Mouse (Mus musculus) forebrain, embryonic 11.5 days (tissue): ENCODE results near the gene Elmod3. TPM values are rescaled to one million over a fixed set of nuclear protein-coding genes. Genes with fewer than 3 reads are reported as not detected.

Source experiments
- ATAC-seq: fragments of 200-750 bp; cut with Nextera tagmentation; replicated peaks from 2 replicates; pipeline ENCODE4 v1.8.0; 2017; ENCODE audit warnings: moderate TSS enrichment; ENCODE audit not compliant: low FRiP score
- DNase-seq: peaks from one replicate; pipeline ENCODE4 v3.0.0-alpha.2; 2017; ENCODE audit warnings: low spot score
- H3K27ac ChIP-seq: fragments of 300-500 bp; sonication (generic); 2 replicates; pipeline ENCODE4 v1.5.1; 2014; ENCODE audit warnings: low read depth, low read length
- H3K27me3 ChIP-seq: fragments of 300-500 bp; sonication (generic); 2 replicates; pipeline ENCODE4 v1.6.1; 2014; ENCODE audit warnings: mild to moderate bottlenecking, low read length, mixed read lengths; ENCODE audit not compliant: control insufficient read depth, insufficient read depth
- H3K36me3 ChIP-seq: fragments of 300-500 bp; sonication (generic); 2 replicates; pipeline ENCODE4 v1.6.1; 2014; ENCODE audit warnings: mild to moderate bottlenecking, low read length, moderate library complexity, mixed read lengths; ENCODE audit not compliant: control insufficient read depth, insufficient read depth
- H3K4me1 ChIP-seq: fragments of 300-500 bp; sonication (generic); replicated peaks from 2 replicates; pipeline ENCODE4 v1.6.1; 2014; ENCODE audit warnings: low read length, mixed read lengths; ENCODE audit not compliant: control insufficient read depth, insufficient read depth
- H3K4me2 ChIP-seq: fragments of 300-500 bp; sonication (generic); 2 replicates; pipeline ENCODE4 v1.6.1; 2014; ENCODE audit warnings: low read depth, mild to moderate bottlenecking, low read length, moderate library complexity, mixed read lengths; ENCODE audit not compliant: severe bottlenecking
- H3K4me3 ChIP-seq: fragments of 300-500 bp; sonication (generic); 2 replicates; pipeline ENCODE4 v1.5.1; 2014; ENCODE audit warnings: low read depth, low read length
- H3K9ac ChIP-seq: fragments of 300-500 bp; sonication (generic); 2 replicates; pipeline ENCODE4 v1.6.1; 2014; ENCODE audit warnings: low read length
- H3K9me3 ChIP-seq: fragments of 300-500 bp; sonication (generic); 2 replicates; pipeline ENCODE4 v1.6.1; 2016; ENCODE audit warnings: low read length, mixed read lengths; ENCODE audit not compliant: control insufficient read depth
- WGBS: fragments of 180-500 bp; shearing (Covaris S2); extraction: QIAGEN DNeasy Blood & Tissue Kit; methylation state at CpG from one replicate; pipeline ENCODE4 v1.1.7; 2014; 5-methylcytosine and 5-hydroxymethylcytosine counted together
- polyA plus RNA-seq: library from polyadenylated mRNA; unstranded; fragments of >200 nt; fragmentation: Nextera tagmentation; extraction: Ambion mirVana; gene quantifications from 2 replicates; pipeline ENCODE4 v1.2.1, GENCODE M21; 2014

The Elmod3 gene
- polyA plus RNA-seq, 1 experiment from 2014 or later: 15.8 TPM

DNA sequence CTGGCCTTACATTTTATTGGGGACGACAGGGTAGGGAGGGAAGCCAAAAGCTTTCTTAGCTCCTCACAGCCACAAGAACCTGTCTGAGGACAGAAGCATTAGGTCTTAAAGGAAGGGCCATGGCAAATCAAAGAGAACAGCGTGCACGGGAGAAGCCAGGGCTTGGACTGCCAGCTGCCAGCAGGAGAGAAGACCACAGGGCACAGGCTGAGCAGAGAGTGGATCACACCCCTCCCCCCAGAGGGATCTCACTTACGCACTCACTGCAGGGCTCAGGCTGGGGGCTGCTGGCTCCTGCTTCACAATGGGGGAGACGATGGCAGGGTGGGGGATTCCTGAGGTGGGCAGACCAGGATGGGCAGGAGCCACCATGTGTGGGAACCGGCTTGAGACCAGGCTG, 33.5 kb upstream of the Elmod3 start:
- Histone ChIP-seq H3K4me3 (no peak overlapping the region), H3K27ac (no peak overlapping the region), H3K4me2 (no peak overlapping the region), H3K4me1 (no peaks in the 10 kb centered on the region), H3K9ac (no peak overlapping the region), H3K9me3 (no peaks in the 10 kb centered on the region), H3K27me3 (no peaks in the 10 kb centered on the region), H3K36me3 (no peaks in the 10 kb centered on the region; the same call in 1 of the 2 replicates)
- ATAC-seq (no peak), DNase-seq (no peak)
- 88% methylated on average over 6 of the region's 6 CpGs for WGBS

DNA sequence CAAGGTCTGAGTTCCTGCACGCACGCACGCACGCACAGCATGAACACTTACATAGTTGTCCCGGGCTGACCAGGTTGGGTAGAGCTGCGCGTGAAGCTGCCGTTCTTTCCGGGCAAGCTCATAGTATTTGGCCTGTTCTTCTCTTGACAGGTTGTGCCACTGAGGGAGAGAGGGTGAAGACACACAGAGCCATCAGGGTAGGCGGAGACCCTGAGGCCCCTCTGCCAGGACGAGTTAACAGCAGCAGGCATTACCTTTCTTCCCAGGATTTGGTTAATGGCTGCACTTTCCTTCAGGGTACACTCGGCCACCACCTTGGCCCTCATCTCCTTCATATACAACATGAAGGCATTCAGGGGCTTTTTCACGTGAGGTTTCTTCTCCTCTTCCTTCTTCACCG, 32.7 kb upstream of the Elmod3 start:
- H3K9me3 ChIP-seq: no peaks in the 10 kb centered on the region
- WGBS: 94% methylated on average over 14 of the region's 14 CpGs
- H3K4me3 ChIP-seq: no peak overlapping the region
- no peak for DNase-seq
- H3K9ac ChIP-seq: no peak overlapping the region
- H3K36me3 ChIP-seq: no peaks in the 10 kb centered on the region; the same call in 1 of the 2 replicates
- H3K27me3 ChIP-seq: no peaks in the 10 kb centered on the region
- no peak overlapping the region for H3K27ac ChIP-seq
- no peak for ATAC-seq
- no peaks in the 10 kb centered on the region for H3K4me1 ChIP-seq
- no peak overlapping the region for H3K4me2 ChIP-seq

DNA sequence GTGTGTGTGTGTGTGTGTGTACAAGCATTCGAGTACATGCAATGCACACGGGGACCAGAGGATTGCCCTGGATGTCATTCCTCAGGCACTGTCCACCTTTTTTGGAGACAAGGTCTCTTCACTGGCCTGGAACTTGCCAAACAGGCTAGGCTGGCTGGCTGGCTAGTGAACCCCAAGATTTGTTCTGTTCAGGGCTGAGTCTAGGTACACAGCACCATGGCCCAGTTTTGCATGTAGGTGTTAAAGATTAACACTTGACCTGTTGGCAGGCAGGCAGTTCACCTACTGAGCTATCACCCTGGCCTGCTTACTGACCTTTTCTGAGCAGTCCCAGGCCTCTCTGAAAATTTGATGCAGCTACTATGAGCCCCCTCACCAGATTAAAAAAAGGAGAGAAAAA, 32.2 kb upstream of the Elmod3 start:
- Histone ChIP-seq H3K9me3 (no peaks in the 10 kb centered on the region), H3K36me3 (no peaks in the 10 kb centered on the region; the same call in 1 of the 2 replicates), H3K4me2 (no peak overlapping the region), H3K4me1 (no peaks in the 10 kb centered on the region), H3K27me3 (no peaks in the 10 kb centered on the region), H3K9ac (no peak overlapping the region), H3K27ac (no peak overlapping the region), H3K4me3 (no peak overlapping the region)
- ATAC-seq: no peak
- WGBS: 81% methylated on average over 2 of the region's 2 CpGs
- DNase-seq: no peak

DNA sequence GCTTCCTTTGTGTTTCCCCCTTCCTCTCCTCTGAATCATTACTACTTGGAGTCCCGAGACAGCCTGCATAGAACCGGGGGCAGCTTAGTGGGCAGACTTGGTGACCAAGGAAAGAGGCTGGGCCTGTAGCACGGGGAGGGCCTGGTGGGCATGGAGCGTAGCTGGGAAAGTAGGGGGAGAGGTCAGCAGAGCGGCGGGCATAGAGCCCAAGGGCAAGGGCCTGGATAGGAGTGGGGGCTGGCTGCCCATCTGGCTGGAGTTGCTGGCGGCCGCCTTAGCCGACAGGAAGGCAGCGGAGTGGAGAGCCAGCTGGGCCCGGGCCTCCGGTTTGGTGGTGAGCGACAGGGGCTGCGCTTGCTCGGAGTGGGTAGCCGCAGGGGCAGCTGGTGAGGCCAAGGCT, 29.1 kb upstream of the Elmod3 start:
- no peak overlapping the region for H3K4me2 ChIP-seq
- DNase-seq: no peak
- H3K4me3 ChIP-seq: no peak overlapping the region
- no peaks in the 10 kb centered on the region for H3K9me3 ChIP-seq
- H3K27ac ChIP-seq: no peak overlapping the region
- no peaks in the 10 kb centered on the region for H3K4me1 ChIP-seq
- no peaks in the 10 kb centered on the region for H3K27me3 ChIP-seq
- WGBS: 93% methylated on average over 16 of the region's 16 CpGs
- H3K9ac ChIP-seq: no peak overlapping the region
- no peaks in the 10 kb centered on the region; the same call in 1 of the 2 replicates for H3K36me3 ChIP-seq
- ATAC-seq: no peak

DNA sequence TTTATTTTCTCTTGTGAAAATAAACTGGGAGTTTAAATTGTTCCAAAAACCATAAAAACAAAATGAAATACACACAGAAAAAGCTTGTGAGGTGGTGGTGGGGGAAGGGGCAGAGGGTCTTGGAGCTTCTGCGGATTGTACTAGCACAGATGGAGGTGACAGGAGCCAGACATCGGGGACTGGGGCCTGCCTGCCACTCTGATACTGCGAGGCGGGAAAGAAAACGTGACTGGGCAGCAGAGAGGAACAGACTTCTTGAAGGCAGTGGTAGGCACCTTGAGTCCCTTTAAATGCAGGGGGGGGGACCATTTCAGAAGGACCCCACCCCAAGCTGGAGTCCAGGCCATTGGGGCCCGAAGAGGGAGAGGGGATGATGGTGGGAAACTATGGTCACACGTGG, 28.2 kb upstream of the Elmod3 start:
- no peak overlapping the region for H3K27ac ChIP-seq
- H3K9me3 ChIP-seq: no peaks in the 10 kb centered on the region
- H3K4me3 ChIP-seq: no peak overlapping the region
- DNase-seq (no peak), ATAC-seq (no peak)
- no peaks in the 10 kb centered on the region for H3K4me1 ChIP-seq
- no peaks in the 10 kb centered on the region for H3K27me3 ChIP-seq
- H3K36me3 ChIP-seq: no peaks in the 10 kb centered on the region; the same call in 1 of the 2 replicates
- WGBS: 91% methylated on average over 7 of the region's 7 CpGs
- H3K4me2 ChIP-seq: no peak overlapping the region
- no peak overlapping the region for H3K9ac ChIP-seq

DNA sequence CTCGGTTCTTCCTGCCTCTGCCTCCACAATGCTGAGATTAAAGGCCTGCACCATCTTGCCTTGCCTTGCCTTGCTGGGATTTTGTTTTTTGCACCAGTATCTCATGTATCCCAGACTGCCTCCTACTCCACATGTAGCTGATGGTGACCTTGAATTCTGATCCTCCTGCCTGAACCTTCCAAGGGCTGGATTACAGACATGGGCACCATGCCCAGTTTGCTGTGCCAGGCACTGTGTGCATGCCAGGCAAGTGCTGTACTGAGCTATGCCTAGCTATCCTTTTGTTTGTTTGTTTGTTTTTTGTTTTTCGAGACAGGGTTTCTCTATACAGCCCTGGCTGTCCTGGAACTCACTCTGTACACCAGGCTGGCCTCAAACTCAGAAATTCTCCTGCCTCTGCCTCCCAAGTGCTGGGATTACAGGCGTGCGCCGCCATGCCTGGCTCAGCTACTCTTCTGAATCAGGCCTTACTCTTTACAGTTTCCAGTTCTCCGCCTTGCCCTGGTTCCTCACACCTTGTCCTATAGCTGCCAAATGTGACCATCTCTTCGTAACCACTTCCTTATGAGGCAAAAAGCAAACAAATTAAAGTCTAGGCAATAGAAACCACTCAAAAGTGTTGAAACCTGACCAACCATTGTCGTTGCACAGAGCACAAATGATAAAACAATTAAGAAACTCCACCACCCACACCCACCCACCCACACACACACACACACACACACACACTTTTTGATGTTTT, 25.6 kb upstream of the Elmod3 start:
- no peak for DNase-seq
- Histone ChIP-seq H3K4me1 (no peaks in the 10 kb centered on the region), H3K9me3 (no peaks in the 10 kb centered on the region), H3K27ac (no peak overlapping the region), H3K4me2 (no peak overlapping the region), H3K4me3 (no peak overlapping the region), H3K36me3 (no peaks in the 10 kb centered on the region; the same call in 1 of the 2 replicates), H3K27me3 (no peaks in the 10 kb centered on the region), H3K9ac (no peak overlapping the region)
- 90% methylated on average over 8 of the region's 8 CpGs for WGBS
- no peak for ATAC-seq

DNA sequence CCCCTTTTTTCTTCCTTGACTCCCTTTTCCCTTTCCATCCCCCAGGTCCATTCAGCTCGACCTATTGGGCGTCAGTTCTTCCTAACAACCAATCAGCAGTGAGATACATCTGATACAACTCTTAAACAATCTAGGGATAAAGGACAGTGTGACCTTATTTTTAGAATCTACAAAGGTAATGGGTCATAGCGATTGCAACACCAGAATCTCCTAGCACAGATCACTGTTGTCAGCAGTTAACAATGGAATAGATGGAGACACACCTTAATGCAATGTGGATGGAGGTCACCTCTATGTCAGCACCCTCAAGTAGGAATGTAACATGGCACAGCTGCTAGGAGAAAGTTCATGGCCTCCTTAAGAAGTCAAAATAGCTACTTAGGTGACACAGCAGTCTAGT, 24.7 kb upstream of the Elmod3 start:
- DNase-seq (no peak), ATAC-seq (no peak)
- Histone ChIP-seq H3K9ac (no peak overlapping the region), H3K27me3 (no peaks in the 10 kb centered on the region), H3K27ac (no peak overlapping the region), H3K4me3 (no peak overlapping the region), H3K4me1 (no peaks in the 10 kb centered on the region), H3K4me2 (no peak overlapping the region), H3K9me3 (no peaks in the 10 kb centered on the region), H3K36me3 (no peaks in the 10 kb centered on the region; the same call in 1 of the 2 replicates)
- WGBS: 32% methylated on average over 3 of the region's 3 CpGs

DNA sequence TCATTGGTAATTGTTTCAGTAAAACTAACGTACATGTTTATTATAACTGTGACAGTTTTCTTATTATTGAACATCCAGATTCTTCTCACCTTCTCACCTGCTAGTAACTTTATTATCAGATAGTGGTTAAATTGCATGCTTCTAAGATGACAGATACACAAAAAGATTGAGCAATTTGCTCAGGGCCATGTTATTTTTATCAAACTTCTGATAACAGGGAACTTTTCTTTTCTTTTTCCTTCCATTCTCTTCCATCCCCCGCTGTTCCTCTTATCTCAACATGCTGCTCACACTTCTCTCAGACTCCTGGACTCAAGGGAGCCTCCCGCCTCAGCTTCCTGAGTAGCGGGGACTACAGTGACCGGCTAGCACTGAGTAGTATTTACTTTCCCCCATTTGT, 22.7 kb upstream of the Elmod3 start:
- Histone ChIP-seq H3K27me3 (no peaks in the 10 kb centered on the region), H3K9ac (no peak overlapping the region), H3K4me2 (no peak overlapping the region), H3K4me3 (no peak overlapping the region), H3K9me3 (no peaks in the 10 kb centered on the region), H3K36me3 (no peaks in the 10 kb centered on the region), H3K27ac (no peak overlapping the region), H3K4me1 (no peaks in the 10 kb centered on the region; the same call in 1 of the 2 replicates)
- 91% methylated on average over 5 of the region's 5 CpGs for WGBS
- DNase-seq (no peak), ATAC-seq (no peak)
